Mouse (Mus musculus): ENCODE data around the gene Rab38.

The Rab38 gene

DNA sequence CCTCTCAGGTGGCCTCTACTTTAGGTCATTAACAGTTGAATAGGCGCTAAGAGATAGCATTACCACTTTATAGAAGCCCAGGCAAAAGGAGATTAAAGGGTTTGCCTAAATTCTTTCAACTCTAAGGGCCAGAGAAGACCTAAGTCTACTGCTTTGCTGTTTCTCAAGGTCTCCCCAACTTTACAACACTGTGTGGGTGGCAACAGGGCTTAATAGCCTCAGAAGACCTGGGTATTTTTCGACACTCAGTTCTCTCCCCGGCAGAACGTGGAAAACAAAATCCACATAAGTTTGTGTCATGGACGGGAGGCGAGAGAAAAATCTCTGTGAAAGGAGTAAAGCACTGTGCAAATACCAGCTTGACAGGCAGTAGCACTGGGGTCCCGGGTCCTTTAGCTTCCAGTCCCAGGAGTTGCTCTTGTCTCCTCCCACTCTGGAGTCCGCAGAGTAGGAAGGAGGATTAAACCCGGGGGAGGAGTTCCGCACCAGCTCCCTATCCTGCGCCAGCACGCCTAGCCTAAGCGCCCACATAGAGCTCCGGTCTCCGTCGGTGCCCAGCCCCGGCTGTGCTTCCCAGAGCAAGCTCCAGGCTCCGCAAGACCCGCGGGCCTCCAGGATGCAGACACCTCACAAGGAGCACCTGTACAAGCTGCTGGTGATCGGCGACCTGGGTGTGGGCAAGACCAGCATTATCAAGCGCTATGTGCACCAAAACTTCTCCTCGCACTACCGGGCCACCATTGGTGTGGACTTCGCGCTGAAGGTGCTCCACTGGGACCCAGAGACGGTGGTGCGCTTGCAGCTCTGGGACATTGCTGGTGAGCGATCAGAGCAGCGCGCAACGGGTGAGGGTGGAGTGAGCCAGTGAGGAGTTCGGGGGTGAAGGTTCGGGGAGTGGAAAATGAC is at the start of gene Rab38:
Gene Rab38, plus strand, starts transcription at position 488 of the 906 bp plus-strand sequence.
- peak; percentile 33 to 60 for DNase-seq (ENCODE audit: low spot score in 2 of 2)

DNA sequence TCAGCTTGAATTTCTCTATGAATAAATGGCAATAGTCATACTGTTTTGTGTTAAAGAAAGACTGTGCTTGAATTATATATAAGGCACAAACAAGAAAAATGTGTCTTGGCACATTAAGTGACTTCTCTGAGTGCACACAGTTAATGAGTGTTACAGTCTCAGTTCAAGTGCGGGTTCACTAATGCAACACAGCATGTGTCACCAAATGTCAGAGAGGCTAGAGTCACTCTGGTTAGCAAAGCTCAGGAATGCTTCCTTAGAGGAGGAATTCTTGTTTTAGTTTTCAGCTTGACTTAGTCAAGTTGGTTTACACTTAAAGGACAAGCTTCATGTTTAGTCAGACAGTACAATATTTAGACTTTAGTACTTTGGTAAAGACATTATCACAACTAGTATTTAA is 35.5 kb upstream of the Rab38 start:
- no peak for DNase-seq (ENCODE audit: low spot score in 2 of 2)

DNA sequence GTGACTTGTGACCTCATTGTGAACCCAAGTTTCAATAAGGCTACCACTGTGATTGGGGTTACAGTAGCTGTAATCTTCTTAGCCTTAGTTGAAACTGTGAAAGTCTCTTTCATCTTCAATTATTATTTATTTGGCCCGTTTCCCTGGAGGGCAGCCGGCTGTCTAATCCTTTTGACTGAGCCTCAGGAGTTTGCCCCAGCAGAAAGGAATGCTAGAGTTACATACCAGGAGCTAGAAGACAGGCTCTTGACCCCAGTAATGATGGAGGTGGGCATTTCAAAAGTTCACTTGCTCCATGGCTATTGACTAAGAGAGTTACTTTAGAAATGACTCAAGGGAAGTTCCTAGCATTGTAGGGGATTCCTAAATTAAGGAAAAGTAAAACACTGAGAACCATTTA is 34.3 kb upstream of the Rab38 start:
- no peak for DNase-seq (ENCODE audit: low spot score in 2 of 2)

DNA sequence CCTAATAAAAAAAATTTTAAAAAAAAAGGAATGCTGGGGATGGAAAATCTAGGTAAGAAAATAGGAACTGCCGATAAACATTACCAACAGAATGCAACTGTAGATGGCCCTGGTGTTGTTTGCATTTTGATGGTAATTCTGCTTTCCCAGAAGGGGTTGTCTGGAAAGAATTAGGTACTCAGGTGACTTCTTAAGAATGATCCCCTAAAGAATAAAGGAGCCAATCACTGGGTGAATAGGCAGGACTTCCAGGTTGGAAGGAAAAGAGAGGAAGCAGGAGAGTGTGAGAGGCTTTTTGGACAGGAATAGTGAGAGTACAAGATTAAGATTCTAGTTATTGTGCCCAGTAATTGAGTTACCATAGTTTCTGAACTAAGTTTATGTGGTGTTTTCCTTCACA is 24.8 kb upstream of the Rab38 start:
- DNase-seq (ENCODE audit: low spot score in 2 of 2), result no peak

DNA sequence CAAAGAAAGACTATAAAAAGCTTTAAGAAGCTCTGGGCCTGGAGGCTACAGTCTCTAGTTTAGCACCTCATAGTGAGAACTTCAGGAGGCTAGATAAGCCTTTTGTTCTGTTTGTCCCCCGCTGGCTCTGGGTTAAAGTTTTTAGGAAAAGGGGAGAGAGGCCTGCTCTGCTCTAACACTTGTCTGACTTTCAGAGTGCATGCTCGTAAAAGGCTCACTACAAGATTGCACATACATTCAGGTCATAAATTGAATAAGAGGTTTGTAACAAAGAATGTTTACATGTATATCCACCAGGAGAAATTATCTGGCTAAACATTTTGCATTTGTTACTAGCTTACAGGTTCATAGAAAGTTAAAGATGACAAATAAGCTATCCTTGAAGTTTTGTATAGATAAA is 23.6 kb upstream of the Rab38 start:
- no peak for DNase-seq (ENCODE audit: low spot score in 2 of 2)

DNA sequence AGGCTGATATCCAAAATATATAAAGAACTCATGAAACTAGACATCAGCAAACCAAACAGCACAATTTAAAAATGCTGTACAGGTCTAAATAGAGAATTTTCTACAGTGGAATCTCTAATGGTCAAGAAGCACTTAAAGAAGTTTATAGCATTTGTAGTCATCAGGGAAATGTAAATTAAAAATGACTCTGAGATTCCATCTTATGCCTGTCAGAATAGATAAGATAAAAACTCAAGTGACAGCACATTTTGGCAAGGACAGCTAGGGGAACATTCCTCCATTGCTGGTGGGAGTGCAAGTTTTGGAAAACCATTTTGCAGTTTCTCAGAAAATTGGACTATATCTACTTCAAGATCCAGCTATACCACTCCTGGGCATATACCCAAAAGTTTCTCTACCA is 8.3 kb upstream of the Rab38 start:
- DNase-seq (ENCODE audit: low spot score in 2 of 2), result no peak

DNA sequence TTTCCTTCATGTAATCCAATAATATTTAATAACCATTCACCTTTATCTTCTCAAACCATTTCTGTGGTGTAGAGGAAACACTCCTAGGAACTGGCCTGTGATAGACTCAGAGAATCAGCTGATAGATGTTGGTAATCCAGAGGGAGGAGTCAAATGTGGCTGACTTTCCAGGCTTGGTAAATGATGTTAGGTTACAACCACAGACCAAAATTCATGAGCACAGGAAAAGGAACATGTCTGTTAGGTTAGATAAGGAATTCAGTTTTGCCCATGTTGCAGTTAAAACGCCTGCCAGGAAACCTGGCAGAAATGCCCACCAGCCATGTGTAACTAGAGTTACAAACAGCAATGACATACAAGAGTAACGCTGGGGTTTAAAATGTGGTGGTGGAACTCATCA is 6.2 kb upstream of the Rab38 start:
- DNase-seq (ENCODE audit: low spot score in 2 of 2), result no peak

DNA sequence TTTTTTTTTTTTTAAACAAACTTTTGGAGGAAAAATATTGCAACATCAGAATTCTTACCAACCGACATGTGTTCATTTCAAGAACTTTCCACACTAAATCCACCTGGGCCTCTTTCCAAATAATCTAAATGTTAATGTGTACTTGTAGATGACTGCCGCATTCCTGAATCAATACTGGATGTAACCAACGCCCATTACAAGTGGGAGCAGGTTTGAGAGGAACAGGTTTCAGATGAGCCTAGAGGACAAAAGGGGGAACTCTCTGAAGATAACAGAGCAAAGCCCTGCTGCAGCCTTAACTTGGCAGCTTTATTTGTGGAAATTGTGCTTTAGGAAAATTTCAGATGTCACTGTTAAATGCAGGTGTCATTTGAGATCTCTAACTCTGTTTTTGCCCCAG is 4.3 kb upstream of the Rab38 start:
- no peak for DNase-seq (ENCODE audit: low spot score in 2 of 2)

DNA sequence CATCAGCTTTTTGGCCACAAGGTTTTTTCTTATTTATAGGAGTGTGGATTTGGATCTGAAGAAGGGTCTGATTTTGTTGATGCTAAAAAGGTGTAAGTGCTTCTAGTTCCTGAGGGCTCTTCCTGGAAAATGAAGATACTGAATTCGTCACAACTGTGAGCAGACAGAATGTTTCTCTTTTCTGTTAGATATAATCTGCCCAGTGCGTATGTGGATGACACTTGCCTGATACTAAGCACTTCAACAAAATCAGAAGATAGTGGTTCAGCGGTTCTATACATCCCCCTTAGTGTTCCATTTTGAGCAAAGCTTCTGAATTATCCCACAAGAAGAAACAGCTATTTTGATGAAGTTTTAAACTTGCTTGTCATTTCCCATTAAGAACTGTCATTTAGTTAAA is 2.6 kb upstream of the Rab38 start:
- no peak for DNase-seq (ENCODE audit: low spot score in 2 of 2)

DNA sequence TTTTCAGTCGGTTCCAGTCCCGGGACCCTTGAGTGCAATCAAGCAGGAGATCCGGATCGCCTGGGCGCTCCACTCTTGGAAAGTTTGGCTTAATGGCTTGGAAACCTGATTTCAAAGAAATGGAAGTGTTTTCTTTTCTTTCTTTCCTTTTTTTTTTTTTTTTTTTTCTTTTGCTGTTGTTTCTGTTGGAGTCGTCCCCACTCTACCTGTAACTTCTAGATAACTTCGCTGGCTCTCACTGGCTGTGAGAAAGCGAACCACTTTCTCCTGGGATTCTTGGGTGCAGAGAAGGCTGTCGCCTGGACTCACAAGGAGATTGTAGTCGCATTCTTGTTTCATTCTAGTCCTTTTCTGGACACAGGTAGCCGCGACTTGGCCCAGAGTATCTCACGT is 615 bp downstream of the Rab38 start:
- no peak for DNase-seq (ENCODE audit: low spot score in 2 of 2)

DNA sequence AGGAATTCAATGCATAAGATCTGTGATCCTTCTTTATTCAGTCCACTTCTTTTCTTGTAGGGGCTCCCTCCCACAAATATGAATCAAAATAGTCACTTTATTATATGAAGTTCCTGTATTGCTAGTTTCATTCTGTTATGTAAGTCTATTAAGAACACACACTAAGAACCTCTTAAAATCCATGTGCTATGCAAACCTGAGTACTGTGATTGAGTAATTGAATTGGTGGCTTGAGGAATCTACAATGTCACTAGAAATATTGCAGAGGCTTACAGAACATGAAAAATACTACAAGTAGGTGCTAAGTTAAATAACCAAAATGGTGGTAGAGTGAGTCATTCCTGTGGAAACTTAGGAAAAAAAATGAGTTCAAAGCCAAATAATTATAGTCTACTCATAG is 10.2 kb downstream of the Rab38 start:
- no peak for DNase-seq (ENCODE audit: low spot score in 2 of 2)

DNA sequence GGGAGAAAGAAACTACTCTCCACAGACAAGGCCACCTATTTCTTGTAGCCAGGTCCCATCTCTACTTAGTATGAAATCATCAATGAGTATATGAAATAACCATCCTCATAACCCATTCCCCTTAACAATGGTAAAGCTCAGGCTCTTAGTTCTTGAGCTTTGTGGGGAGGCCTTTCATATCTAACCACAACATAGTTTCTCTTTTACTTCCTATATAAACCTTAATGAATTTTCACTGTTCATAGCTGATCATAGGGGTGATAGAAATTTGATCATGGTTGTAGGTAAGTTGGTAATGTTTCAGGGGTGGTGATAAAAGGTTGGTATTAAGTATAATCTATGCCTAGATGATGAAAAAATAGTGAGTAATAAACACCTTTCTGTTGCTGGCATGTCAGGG is 12.6 kb downstream of the Rab38 start:
- no peak for DNase-seq (ENCODE audit: low spot score in 2 of 2)

DNA sequence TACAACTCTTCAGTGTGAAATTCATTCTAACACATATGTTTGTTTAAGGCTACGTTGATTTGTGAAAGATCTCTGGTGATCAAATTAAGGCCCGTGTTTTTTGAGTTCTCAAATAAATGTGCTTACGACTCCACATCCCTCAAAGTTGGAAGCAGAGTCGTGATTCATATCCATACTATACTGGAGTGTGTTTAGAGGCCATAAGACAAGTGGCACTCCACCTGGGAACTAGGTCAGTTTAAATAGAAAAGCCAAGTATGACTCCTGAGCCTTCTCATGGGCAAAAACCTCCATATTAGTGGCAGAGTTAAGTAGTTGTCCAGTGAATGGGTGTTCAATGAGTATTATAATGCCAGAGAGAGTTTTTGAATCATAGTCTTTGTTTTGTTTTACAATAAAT is 13.4 kb downstream of the Rab38 start:
- no peak for DNase-seq (ENCODE audit: low spot score in 2 of 2)

DNA sequence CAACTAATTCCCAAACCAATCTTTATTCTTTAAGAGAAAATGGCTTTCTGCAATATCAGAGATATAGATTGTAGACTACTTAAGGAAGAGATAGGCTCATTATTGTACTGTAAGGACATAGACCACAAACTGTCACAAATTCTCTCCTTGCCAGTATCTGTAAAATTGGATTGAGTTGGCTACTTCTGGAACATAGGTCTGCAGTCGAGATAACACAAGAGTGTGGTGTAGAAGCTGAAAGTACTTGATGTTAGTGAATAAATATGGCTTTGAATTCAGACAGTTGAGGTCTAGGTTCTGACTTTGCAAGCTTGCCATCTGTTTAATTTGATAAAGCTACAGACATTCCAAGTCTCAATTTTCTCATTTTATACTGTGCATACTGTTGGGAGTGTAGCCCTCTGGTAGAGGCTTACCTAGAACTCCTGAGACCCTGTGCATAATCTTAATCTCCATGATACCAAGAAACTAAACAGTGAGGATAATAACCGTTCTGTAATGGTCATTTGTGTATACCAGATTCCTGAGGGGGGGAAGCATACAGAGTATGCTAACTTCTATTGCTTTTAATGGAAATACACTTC is 15.3 kb downstream of the Rab38 start:
- no peak for DNase-seq (ENCODE audit: low spot score in 2 of 2)

DNA sequence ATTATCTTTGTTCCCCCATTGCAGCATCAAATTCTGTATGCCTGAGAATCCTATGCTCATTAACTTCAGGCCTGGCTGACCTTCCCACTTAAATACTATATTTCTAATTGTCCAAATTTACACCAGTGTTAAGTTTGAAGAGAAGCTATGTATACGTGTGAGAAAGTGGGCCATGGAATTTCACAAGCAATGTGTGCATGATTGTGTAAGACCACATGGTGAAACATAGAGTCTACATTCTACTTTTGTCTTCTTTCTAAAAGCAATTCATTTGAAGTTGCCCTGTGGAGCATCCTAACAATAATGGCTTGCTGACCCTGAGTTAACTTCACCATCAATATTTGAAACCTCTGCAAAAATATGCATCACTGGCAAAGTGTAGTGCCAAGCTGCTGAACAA is 23.2 kb downstream of the Rab38 start:
- DNase-seq (ENCODE audit: low spot score in 2 of 2), result no peak

DNA sequence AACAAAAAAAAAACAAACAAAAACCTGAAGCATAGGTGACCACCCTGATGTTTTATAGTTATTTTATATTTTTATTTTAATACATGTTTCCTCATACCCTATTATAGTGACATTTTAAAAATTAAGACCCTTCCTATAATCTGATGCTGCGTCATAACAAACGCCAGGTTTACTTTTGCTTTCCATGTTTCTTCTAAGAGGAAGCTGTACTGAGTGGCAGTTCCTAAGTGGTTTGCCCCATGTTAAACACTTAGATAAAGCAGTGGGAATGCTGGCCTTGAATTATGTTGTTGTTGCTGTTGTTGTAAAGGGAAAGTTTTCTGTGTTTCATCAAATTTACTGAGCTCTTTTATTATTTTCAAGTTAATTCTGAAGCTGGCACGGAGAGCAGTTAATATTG is 27.8 kb downstream of the Rab38 start:
- no peak for DNase-seq (ENCODE audit: low spot score in 2 of 2)

DNA sequence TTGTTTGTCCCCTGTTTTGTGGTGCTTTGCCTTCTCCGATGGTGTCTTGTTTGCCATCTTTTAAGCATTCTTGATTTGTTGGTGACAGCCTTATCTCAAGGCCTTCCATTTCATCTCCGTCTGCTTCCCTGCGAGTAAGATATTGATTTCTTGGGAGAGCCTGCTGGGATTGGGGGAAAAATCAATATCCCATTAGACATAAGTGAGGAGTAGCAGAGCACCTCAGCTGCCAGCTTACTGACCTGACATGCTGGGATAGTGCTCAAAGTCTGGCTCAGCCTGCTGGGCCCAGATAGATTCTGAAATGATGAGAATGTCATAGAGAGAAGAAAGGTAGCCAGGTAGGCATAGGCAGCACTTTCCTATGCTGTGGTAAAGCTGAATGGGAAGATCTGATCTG is 37.7 kb downstream of the Rab38 start:
- no peak for DNase-seq (ENCODE audit: low spot score in 2 of 2)

DNA sequence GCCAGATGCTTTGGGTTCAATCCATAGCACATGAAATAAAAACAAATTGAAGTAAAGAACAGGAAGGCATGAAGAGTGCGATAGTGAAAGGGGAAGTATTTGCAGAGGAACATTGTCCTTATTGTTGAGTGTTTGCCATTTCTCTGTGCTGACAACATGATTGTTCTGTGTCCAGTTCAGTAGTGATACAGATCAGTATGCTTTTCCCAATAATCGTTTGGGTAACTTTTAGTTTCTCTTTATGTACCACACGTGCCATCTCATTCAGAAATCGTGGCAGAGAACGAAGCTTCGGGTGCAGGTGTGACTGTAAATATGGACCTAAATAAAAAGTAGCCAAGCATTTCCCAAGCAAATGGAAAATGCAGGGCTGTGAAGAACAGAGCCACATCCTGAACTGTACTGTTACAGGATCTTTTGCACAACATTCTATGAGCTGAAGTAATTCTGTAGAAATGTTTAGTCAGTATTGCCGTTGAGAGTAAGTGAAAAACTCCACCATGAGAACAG is 52.1 kb downstream of the Rab38 start:
- DNase-seq (ENCODE audit: low spot score in 2 of 2), result no peak

DNA sequence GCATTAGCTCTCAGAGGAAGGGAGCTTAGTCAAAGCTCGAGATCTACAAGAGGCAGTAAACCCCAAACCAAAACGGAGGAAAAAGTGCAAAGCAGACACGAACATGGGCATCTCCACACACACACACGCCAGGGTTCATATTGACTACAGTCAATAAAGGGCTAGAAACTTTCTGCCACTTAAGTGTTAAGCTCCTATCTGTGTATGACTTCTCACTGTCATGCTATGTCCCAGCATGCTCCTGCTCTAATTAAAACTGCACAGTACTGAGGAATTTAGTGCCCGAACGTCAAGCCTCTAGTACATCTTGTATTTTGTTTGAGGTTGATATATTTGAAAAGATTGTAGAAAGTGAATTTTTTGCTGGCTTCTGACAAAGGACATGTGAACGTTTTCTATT is 52.6 kb downstream of the Rab38 start:
- DNase-seq (ENCODE audit: low spot score in 2 of 2), result no peak

DNA sequence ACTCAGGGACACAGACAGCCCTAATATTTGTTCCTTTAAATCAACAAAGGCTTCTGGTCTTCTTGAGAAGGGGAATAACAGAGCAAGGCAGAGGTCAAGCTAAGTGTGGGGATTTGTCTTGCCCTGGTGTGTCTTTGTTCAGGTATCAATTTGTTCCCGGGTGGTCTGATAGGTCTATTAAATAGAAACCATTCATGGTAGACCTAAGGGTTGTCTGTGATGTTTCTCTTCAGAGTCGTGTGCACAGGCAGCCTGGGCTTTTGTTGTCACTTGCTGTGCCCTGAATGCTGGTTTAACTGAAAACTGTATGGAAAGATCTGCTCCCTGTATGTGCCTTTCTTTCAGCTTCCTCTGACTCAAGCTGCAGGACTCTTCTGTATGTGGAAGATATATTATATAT is 60.9 kb downstream of the Rab38 start:
- no peak for DNase-seq (ENCODE audit: low spot score in 2 of 2)

DNA sequence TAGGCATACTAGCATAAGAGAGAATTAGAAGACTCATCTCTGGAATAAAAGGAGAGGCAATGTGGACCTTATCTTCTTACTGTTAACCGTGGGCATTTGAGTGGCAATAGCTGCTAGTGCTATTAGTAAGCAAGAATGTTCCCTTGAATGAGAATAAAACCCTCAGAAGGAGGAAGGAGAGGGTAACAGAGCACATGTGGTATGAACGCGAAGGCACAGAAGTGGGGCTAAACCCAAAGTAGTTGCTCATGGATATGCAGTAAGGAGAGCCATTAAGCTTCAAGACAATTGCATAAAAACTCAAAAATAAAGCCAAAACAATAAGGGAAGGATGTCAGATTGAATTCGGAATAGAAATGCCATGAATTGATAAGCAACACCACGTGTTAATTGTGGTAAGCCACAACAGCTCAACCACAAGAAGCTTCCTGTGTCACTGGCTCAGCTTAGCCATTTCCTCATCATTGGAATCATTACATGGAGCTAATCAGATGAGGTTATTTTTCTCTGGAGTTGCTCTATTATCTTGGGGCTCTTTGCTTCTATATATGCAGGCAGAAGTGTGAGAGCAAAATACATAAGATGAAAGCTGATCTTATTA is 72.2 kb downstream of the Rab38 start:
- no peak for DNase-seq (ENCODE audit: low spot score in 2 of 2)

DNA sequence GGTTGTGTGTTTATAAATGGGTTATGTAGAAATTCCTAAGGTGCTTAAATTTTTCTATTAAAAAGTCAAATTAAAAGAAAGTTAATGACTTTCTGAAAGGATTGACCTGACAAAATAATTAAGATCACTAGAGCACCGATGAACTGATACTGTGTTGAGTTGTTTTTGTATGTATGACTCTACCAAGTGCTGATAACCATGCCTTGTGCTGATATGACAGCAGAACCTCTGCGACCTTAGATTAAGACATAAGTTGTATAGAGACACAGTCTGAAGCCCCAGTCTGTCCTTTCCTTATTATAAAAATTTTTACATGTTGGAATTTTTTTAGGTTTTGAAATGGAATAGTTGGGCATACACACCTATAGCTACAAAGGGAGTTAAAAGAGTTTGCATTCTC is 79.7 kb downstream of the Rab38 start:
- no peak for DNase-seq (ENCODE audit: low spot score in 2 of 2)

DNA sequence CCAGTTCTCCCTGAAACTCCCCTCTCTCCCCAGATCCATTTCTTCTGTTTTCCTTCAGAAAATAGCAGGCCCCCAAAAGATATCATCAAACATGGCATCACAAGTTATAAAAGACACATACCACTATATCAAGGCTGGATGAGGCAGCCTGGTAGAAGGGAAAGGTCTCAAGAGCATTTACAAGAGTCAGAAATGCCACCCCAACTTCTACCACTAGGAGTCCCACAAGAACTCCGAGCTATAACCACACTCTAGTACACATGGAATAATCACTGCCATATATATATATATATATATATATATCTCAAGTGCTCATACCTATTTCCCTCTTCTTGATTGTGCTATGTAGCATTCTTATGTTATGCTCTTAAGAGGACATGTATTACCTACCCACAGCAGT is 92.4 kb downstream of the Rab38 start:
- DNase-seq (ENCODE audit: low spot score in 2 of 2), result no peak
